In genomic region chr2:28706787-28707186, GRCm38 (mm10) we compare ENCODE assay signal across 14 mouse cellular contexts. TPM values are rescaled to one million over a fixed set of nuclear protein-coding genes. Genes with fewer than 3 reads are reported as not detected.
"Had no signal": no experiment of that assay in that cellular context is flagged by ENCODE, and none has a peak within 500 bp of the region (broad histone marks: within the 10 kb centered on the region; RNA-seq: fewer than 3 reads in every experiment).

No protein-coding gene starts in this region.

- H3K9ac ChIP-seq: limb, embryonic 15.5 days; liver, embryonic 12.5 days; lung, embryonic 14.5 days; neural tube, embryonic 15.5 days had no signal

- H3K4me1 ChIP-seq: neural tube, embryonic 15.5 days had no signal

- H3K27ac ChIP-seq: kidney, postnatal 0 days; layer of hippocampus, adult 2 months; limb, embryonic 15.5 days; liver, embryonic 12.5 days; midbrain, embryonic 10.5 days; neural tube, embryonic 15.5 days had no signal

- DNase-seq: kidney, adult 11 months; kidney, adult 9 months; lung, embryonic 14.5 days; lung, postnatal 10 days; thymus, adult 2 months; thymus, postnatal 36 days had no signal

- H3K36me3 ChIP-seq: limb, embryonic 15.5 days; liver, embryonic 12.5 days; midbrain, embryonic 10.5 days; neural tube, embryonic 15.5 days had no signal

- ATAC-seq: liver, embryonic 12.5 days had no signal

- H3K4me2 ChIP-seq: limb, embryonic 15.5 days; liver, embryonic 12.5 days; lung, embryonic 14.5 days; neural tube, embryonic 15.5 days had no signal

- H3K9me3 ChIP-seq: limb, embryonic 15.5 days; liver, embryonic 12.5 days; midbrain, embryonic 10.5 days; neural tube, embryonic 15.5 days had no signal

- H3K4me3 ChIP-seq: layer of hippocampus, adult 2 months; limb, embryonic 15.5 days; liver, embryonic 12.5 days; midbrain, embryonic 10.5 days; myocyte; neural tube, embryonic 15.5 days had no signal

- H3K27me3 ChIP-seq: limb, embryonic 15.5 days; neural tube, embryonic 15.5 days had no signal

RNA-seq across cellular contexts. Expression of gene Spaca9, which starts 7.3 kb away (rescaled TPM):
- total RNA-seq: layer of hippocampus, adult 2 months; left cerebral cortex, postnatal 36 days had no signal
